Mouse (Mus musculus) spleen, adult 2 months (tissue): ENCODE measurements around the gene Mapk12. TPM values are rescaled to one million over a fixed set of nuclear protein-coding genes. Genes with fewer than 3 reads are reported as not detected.
A peak's percentile ranks its signal among the peaks of the same experiment; 100 is the strongest.

ENCODE experiments used
- DNase-seq, 2 experiments: peaks; one replicate each; pipeline versions ENCODE4 v3.0.0 to v3.0.0-alpha.2; 2012 to 2021; ENCODE audit warnings: low spot score in 2 of 2, low read depth in 1 of 2
- H3K27ac ChIP-seq: fragments of 200-500 bp; 2 replicates; pipeline ENCODE4 v1.5.1; 2012; ENCODE audit warnings: low read length, inconsistent platforms; ENCODE audit not compliant: insufficient read depth
- H3K27me3 ChIP-seq: fragments of 200-500 bp; 2 replicates; pipeline ENCODE4 v1.6.1; 2012; ENCODE audit warnings: mild to moderate bottlenecking, moderate library complexity, low read length, inconsistent platforms; ENCODE audit not compliant: control insufficient read depth, insufficient read depth
- H3K36me3 ChIP-seq: fragments of 200-500 bp; 2 replicates; pipeline ENCODE4 v1.6.1; 2012; ENCODE audit warnings: mild to moderate bottlenecking, low read length, inconsistent platforms; ENCODE audit not compliant: control insufficient read depth, insufficient read depth
- H3K4me1 ChIP-seq: fragments of 200-500 bp; 2 replicates; pipeline ENCODE4 v1.6.1; 2011; ENCODE audit warnings: inconsistent platforms; ENCODE audit not compliant: control insufficient read depth, insufficient read depth, insufficient read length
- H3K4me3 ChIP-seq: fragments of 200-500 bp; 2 replicates; pipeline ENCODE4 v1.5.1; 2011; ENCODE audit warnings: mild to moderate bottlenecking, inconsistent platforms; ENCODE audit not compliant: insufficient read depth, insufficient read length; ENCODE audit errors: extremely low read depth
- CTCF ChIP-seq: fragments of 200-500 bp; IDR thresholded peaks from 2 replicates; pipeline ENCODE4 v1.5.1; 2011; ENCODE audit warnings: mild to moderate bottlenecking, inconsistent platforms; ENCODE audit not compliant: insufficient read depth, insufficient read length, insufficient replicate concordance; ENCODE audit errors: extremely low read depth
- POLR2A ChIP-seq: fragments of 200-500 bp; IDR thresholded peaks from 2 replicates; pipeline ENCODE4 v1.6.1; 2011; ENCODE audit warnings: low read depth, low read length, inconsistent platforms
- WGBS: fragments of 180-500 bp; shearing (Covaris S2); methylation state at CpG from one replicate; pipeline ENCODE4 v1.1.7; 2018; 5-methylcytosine and 5-hydroxymethylcytosine counted together
- polyA plus RNA-seq: library from polyadenylated mRNA; depleted of rRNA; stranded (reverse); fragments of >200 nt; gene quantifications from 2 replicates; pipeline ENCODE4 v1.2.3, GENCODE M21; 2012; rRNA removed

Mapk12 gene
- polyA plus RNA-seq, 1 experiment: 3.9 TPM

GRCm38 (mm10) chr15:89097450-89097849 lies 43.1 kb downstream of the Mapk12 start:
- H3K27me3 ChIP-seq: no peaks in the 10 kb centered on the region
- no peak overlapping the region for H3K4me3 ChIP-seq
- TF ChIP-seq POLR2A (no peak), CTCF (no peak)
- H3K27ac ChIP-seq: no peak overlapping the region
- no peak for DNase-seq
- no peaks in the 10 kb centered on the region for H3K4me1 ChIP-seq
- peaks cover 55% of the 10 kb centered on the region for H3K36me3 ChIP-seq
- WGBS: 96% methylated on average over 5 of the region's 5 CpGs

GRCm38 (mm10) chr15:89092181-89092580 lies 48.3 kb downstream of the Mapk12 start:
- Histone ChIP-seq H3K27ac (no peak overlapping the region), H3K27me3 (no peaks in the 10 kb centered on the region), H3K4me1 (peaks cover 3% of the 10 kb centered on the region; the same call in 1 of the 2 replicates), H3K36me3 (peaks cover 26% of the 10 kb centered on the region), H3K4me3 (no peak overlapping the region)
- DNase-seq: no peak
- no peak for TF ChIP-seq POLR2A
- TF ChIP-seq CTCF: no peak
- WGBS: 89% methylated on average over 5 of the region's 5 CpGs

- no peak for DNase-seq
- WGBS: 77% methylated on average over 4 of the region's 4 CpGs
- Histone ChIP-seq H3K27me3 (no peaks in the 10 kb centered on the region), H3K4me3 (no peak overlapping the region), H3K36me3 (peaks cover 25% of the 10 kb centered on the region), H3K27ac (no peak overlapping the region), H3K4me1 (peaks cover 3% of the 10 kb centered on the region; the same call in 1 of the 2 replicates)
- TF ChIP-seq POLR2A (no peak), CTCF (no peak)
These were observed 49.8 kb downstream of the Mapk12 start for GRCm38 (mm10) chr15:89090662-89091061.

- DNase-seq: no peak
- WGBS: 2% methylated on average over 68 of the region's 68 CpGs
- H3K36me3 ChIP-seq: peaks cover 27% of the 10 kb centered on the region
These were observed 51.1 kb downstream of the Mapk12 start for GRCm38 (mm10) chr15:89089248-89090051.

GRCm38 (mm10) chr15:89088607-89089247 lies 51.8 kb downstream of the Mapk12 start, which contains the start of gene Selenoo:
Gene Selenoo, plus strand, starts transcription at chr15:89089084.
- Histone ChIP-seq H3K27me3 (no peaks in the 10 kb centered on the region), H3K36me3 (peaks cover 27% of the 10 kb centered on the region), H3K4me3 (peak within 1 kb of the TSS; percentile 86), H3K27ac (peak within 1 kb of the TSS; percentile 79), H3K4me1 (peaks cover 3% of the 10 kb centered on the region; the same call in 1 of the 2 replicates)
- WGBS: 1% methylated on average over 38 of the region's 38 CpGs
- DNase-seq: peak; percentile 38 to 86
- TF ChIP-seq POLR2A (peak; percentile 82), CTCF (no peak)

More at GRCm38 (mm10) chr15:89089248-89090051, 51.1 kb downstream of the Mapk12 start:
- Histone ChIP-seq H3K27ac (peak overlapping the region; percentile 79), H3K27me3 (no peaks in the 10 kb centered on the region), H3K4me3 (peak overlapping the region; percentile 86), H3K4me1 (peaks cover 3% of the 10 kb centered on the region; the same call in 1 of the 2 replicates)
- TF ChIP-seq POLR2A (no peak), CTCF (no peak)

GRCm38 (mm10) chr15:89084826-89085225 lies 55.7 kb downstream of the Mapk12 start:
- Histone ChIP-seq H3K4me1 (peaks cover 3% of the 10 kb centered on the region; the same call in 1 of the 2 replicates), H3K27me3 (no peaks in the 10 kb centered on the region), H3K36me3 (peaks cover 40% of the 10 kb centered on the region), H3K4me3 (no peak overlapping the region), H3K27ac (no peak overlapping the region)
- DNase-seq: no peak
- no peak for TF ChIP-seq POLR2A
- no peak for TF ChIP-seq CTCF
- WGBS: 98% methylated on average over 2 of the region's 2 CpGs

- H3K36me3 ChIP-seq: peaks cover 40% of the 10 kb centered on the region
- H3K4me3 ChIP-seq: no peak overlapping the region
- WGBS: 94% methylated on average over 1 of the region's 1 CpGs
These were observed 56.6 kb downstream of the Mapk12 start for GRCm38 (mm10) chr15:89083906-89084305.

More at GRCm38 (mm10) chr15:89083906-89084305, 56.6 kb downstream of the Mapk12 start:
- no peak for DNase-seq
- TF ChIP-seq POLR2A (no peak), CTCF (no peak)
- no peaks in the 10 kb centered on the region for H3K27me3 ChIP-seq
- H3K4me1 ChIP-seq: peaks cover 3% of the 10 kb centered on the region; the same call in 1 of the 2 replicates
- H3K27ac ChIP-seq: no peak overlapping the region

Other genes with a start within 250 kb of the Mapk12 start
- not detected in 2 replicates for gene Ttll8, start 186.3 kb downstream of the Mapk12 start, polyA plus RNA-seq
- 1.1 TPM in 2 replicates for gene Mlc1, start 161.7 kb downstream of the Mapk12 start, polyA plus RNA-seq
- not detected in 2 replicates for gene Mov10l1, start 157.8 kb downstream of the Mapk12 start, polyA plus RNA-seq
- not detected in 2 replicates for gene Panx2, start 81.0 kb downstream of the Mapk12 start, polyA plus RNA-seq
- 59.5 and 69.9 TPM in 2 replicates for gene Trabd, start 65.6 kb downstream of the Mapk12 start, polyA plus RNA-seq
- gene Selenoo, start 51.6 kb downstream of the Mapk12 start, polyA plus RNA-seq: 27.7 and 41.4 TPM in 2 replicates
- 38.4 and 45.1 TPM in 2 replicates for gene Tubgcp6, start 17.6 kb downstream of the Mapk12 start, polyA plus RNA-seq
- 76.2 and 86.8 TPM in 2 replicates for gene Hdac10, start 12.0 kb downstream of the Mapk12 start, polyA plus RNA-seq
- gene Mapk11, start 8.9 kb upstream of the Mapk12 start, polyA plus RNA-seq: 29.0 and 35.1 TPM in 2 replicates
- 89.4 and 96.8 TPM in 2 replicates for gene Plxnb2, start 40.1 kb upstream of the Mapk12 start, polyA plus RNA-seq
- gene Dennd6b, start 55.8 kb upstream of the Mapk12 start, polyA plus RNA-seq: 25.2 and 30.8 TPM in 2 replicates
- 120 and 255 TPM in 2 replicates for gene Ppp6r2, start 70.8 kb upstream of the Mapk12 start, polyA plus RNA-seq
- 320 and 349 TPM in 2 replicates for gene Sbf1, start 174.6 kb upstream of the Mapk12 start, polyA plus RNA-seq
- gene Adm2, start 182.0 kb upstream of the Mapk12 start, polyA plus RNA-seq: 3.5 and 6.5 TPM in 2 replicates
- 0.31 and 1.4 TPM in 2 replicates for gene Miox, start 193.7 kb upstream of the Mapk12 start, polyA plus RNA-seq
- gene Lmf2, start 215.0 kb upstream of the Mapk12 start, polyA plus RNA-seq: 51.5 and 53.6 TPM in 2 replicates
- gene Ncaph2, start 215.0 kb upstream of the Mapk12 start, polyA plus RNA-seq: 113 and 131 TPM in 2 replicates
- gene Sco2, start 233.1 kb upstream of the Mapk12 start, polyA plus RNA-seq: 26.6 and 28.4 TPM in 2 replicates
- gene Tymp, start 236.3 kb upstream of the Mapk12 start, polyA plus RNA-seq: 2.9 and 4.6 TPM in 2 replicates
- 1.5 and 1.6 TPM in 2 replicates for gene Odf3b, start 238.6 kb upstream of the Mapk12 start, polyA plus RNA-seq
- 0.02 TPM in 1 of 2 replicates, not detected in the other for gene Klhdc7b, start 244.2 kb upstream of the Mapk12 start, polyA plus RNA-seq